Mouse (Mus musculus) colon, adult 2 months (tissue): ENCODE data around the gene Mtus2. TPM values are rescaled to one million over a fixed set of nuclear protein-coding genes. Genes with fewer than 3 reads are reported as not detected.

Source experiments
- polyA plus RNA-seq: library from polyadenylated mRNA; depleted of rRNA; stranded (reverse); fragments of >200 nt; gene quantifications from 2 replicates; pipeline ENCODE4 v1.2.3, GENCODE M21; 2012; rRNA removed

The Mtus2 gene
- polyA plus RNA-seq = 4.7 and 12.3 TPM in 2 replicates

GRCm38 (mm10) chr5:147956821-147957564, at the start of gene Mtus2:
Mtus2 (plus strand) TSS chr5:147957320.

Other genes starting within 250 kb of the Mtus2 start
- gene Flt1, start 231.3 kb upstream of the Mtus2 start, polyA plus RNA-seq = 2.8 and 3.4 TPM in 2 replicates
- gene Pomp, start 96.9 kb upstream of the Mtus2 start, polyA plus RNA-seq = 23.5 and 28.9 TPM in 2 replicates
- 22.8 and 23.7 TPM in 2 replicates for gene Slc46a3, start 62.5 kb upstream of the Mtus2 start, polyA plus RNA-seq